Mouse (Mus musculus): Measurements from ENCODE around the gene Vps37d.

The Vps37d gene

GRCm38 (mm10) chr5:135077564-135078481 is at the start of gene Vps37d:
Gene Vps37d, minus strand, starts transcription at chr5:135078266.
- peak; percentile 96 for DNase-seq (ENCODE audit: low spot score)

- DNase-seq (ENCODE audit: low spot score), result no peak
Measured at GRCm38 (mm10) chr5:135127669-135128068, 49.6 kb upstream of the Vps37d start.

GRCm38 (mm10) chr5:135126121-135126520 is 48.1 kb upstream of the Vps37d start:
- DNase-seq (ENCODE audit: low spot score), result no peak

- peak; percentile 30 for DNase-seq (ENCODE audit: low spot score)
Measured at GRCm38 (mm10) chr5:135120753-135121152, 42.7 kb upstream of the Vps37d start.

- peak; percentile 84 for DNase-seq (ENCODE audit: low spot score)
Measured at GRCm38 (mm10) chr5:135118589-135119081, 40.6 kb upstream of the Vps37d start.

- DNase-seq (ENCODE audit: low spot score), result no peak
Measured at GRCm38 (mm10) chr5:135115241-135115640, 37.2 kb upstream of the Vps37d start.

- DNase-seq (ENCODE audit: low spot score), result no peak
Measured at GRCm38 (mm10) chr5:135113782-135114181, 35.7 kb upstream of the Vps37d start.

DNA sequence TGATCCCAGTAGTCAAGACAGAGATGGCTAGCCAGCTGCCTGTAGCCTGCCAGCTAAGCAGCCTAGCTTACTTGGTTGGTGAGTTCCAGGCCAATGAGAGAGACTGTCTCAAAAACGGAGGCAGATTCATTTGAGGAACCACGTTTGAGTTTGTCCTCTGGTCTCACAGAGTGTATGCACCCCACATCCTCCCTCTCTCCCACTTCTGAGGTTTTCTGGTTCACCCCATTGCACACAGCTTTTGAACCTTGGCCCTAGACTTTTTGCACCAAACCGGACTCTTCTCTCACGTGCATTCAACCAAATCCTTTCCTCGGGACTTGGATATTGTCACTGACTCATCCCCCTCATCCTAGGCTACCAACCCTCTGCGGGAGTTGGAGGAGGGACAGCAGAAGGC is 31.9 kb upstream of the Vps37d start:
- no peak for DNase-seq (ENCODE audit: low spot score)

DNA sequence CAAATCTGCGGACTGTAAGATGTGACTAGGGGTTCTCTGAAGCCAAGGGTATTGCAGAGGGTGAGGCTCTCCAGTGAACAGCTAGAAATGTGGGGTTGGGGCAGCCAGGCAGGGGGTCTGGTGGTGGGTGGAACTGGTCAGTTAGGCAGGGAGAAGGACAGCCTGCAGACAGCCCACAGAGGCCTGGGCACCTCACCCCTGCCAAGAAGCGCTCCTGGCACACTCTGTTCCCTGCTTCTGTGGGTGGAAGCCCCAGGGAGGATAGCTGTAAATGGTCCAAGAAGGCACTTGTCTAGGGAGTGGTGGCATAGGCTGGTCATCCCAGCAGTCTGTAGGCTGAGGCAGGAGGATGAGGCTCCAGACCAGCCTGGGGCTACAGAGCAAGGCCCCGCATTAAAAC is 31.4 kb upstream of the Vps37d start:
- DNase-seq (ENCODE audit: low spot score), result no peak

DNA sequence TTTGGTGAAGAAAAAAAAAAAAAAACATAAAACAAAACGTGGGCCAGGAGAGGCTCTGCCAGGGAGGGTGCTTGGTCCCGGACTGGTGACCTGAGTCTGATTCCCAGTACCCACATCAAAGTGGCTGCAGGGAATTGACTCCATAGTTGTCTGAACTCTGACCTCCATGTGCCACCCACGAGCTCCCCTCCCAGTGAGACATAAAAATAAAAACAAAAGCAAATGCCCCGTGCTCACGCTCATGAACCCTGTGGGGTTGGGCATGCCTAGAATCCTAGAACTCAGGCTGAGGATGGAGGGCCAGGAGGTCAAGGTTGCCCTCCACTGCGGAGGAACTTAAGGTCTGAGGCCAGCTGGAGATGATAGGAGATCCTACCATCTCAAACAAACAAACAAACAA is 31.0 kb upstream of the Vps37d start:
- no peak for DNase-seq (ENCODE audit: low spot score)

DNA sequence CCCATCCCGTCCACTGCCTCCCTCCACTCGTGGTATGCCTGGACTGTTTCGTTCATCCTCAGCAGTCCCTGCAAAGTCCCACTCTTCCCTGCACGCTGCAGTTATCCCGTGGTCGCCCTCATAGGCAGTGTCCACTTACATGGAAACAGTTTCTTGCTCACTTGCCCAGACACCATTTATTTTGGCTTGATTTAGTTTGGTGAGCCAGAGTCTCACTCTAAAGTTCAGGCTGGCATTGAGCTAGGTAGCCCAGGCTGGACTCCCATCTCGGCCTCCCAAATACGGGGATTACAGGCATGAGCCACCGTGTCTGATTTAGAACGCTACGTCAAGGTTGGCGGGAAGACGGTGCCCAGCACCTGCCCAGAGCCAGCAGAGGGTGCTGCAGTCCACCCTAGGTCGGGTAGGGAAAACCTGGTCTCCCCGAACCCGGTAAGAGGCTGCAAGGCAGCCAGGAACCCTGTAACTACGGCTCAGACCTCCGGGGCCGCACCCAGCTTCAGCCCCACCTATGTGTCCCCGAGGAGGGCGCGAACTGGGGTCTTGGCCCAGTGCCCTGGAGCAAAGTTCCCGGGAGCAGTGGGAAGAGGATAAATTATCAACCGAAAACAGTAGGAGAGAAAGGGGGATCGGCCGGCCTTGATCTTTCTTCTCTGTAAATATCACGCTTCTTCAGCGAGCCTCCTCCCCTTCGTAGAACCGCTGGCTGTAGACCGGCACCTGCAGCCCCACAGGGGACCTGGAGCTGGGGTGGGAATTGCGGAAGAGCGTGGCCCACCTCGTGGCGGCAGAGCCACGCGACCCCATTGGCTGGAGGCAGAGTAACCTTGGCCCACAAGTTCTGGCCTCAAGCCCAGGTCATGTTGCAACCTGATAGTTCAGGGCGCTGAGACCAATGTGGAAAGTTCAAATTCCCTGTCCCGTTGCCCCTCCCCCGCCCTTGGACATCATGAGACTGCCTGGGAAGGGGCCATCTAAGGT is 29.7 kb upstream of the Vps37d start:
- peak; percentile 72 for DNase-seq (ENCODE audit: low spot score)

- DNase-seq (ENCODE audit: low spot score), result peak; percentile 76
Measured at GRCm38 (mm10) chr5:135106758-135107256, 28.7 kb upstream of the Vps37d start.

GRCm38 (mm10) chr5:135103999-135104660 is 26.1 kb upstream of the Vps37d start:
- peak; percentile 49 for DNase-seq (ENCODE audit: low spot score)

GRCm38 (mm10) chr5:135100981-135101380 is 22.9 kb upstream of the Vps37d start:
- no peak for DNase-seq (ENCODE audit: low spot score)

- no peak for DNase-seq (ENCODE audit: low spot score)
Measured at GRCm38 (mm10) chr5:135089653-135090052, 11.6 kb upstream of the Vps37d start, which contains the start of gene Mlxipl. Gene Mlxipl, plus strand, starts transcription at chr5:135089890.

- DNase-seq (ENCODE audit: low spot score), result no peak
Measured at GRCm38 (mm10) chr5:135086871-135087270, 8.8 kb upstream of the Vps37d start.

DNA sequence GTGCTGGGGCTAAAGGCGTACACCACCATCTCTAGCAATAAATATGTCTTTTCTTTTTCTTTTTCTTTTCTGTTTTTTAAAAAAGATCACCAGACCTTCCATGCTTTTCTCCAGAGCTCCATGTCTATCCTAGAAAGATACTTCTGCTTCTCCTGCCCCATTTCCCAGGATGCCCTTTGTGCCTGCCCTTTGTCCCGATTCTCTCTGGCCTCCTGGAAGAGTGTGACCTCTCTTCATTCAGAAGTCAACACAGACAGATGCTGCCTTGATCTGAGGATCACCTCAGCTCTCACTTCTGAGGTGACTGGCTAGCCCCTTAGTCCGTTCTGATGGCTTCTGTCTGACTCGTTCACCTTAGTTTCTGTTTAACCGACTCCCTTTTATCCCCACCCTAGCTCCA is 2.5 kb upstream of the Vps37d start:
- DNase-seq (ENCODE audit: low spot score), result no peak

DNA sequence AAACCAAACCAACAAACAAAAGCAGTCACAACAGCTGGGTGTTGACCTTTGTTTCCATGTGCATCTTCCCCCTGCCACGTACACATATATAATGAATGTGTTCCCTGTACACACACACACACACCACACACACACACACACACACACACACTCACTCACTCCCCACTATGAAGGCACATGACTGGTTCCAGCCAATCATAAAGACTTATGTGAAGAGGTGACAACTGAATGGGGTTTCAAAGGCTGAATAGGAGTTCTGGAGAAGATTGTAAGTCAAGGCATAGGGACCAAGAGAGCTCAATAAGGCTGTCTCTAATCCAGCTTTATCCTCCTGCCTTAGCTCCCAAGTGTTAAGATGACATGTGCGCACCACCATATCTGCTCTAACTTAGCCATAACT is 1.5 kb upstream of the Vps37d start:
- no peak for DNase-seq (ENCODE audit: low spot score)

- no peak for DNase-seq (ENCODE audit: low spot score)
Measured at GRCm38 (mm10) chr5:135078482-135078810, 380 bp upstream of the Vps37d start.

- DNase-seq (ENCODE audit: low spot score), result peak; percentile 43
Measured at GRCm38 (mm10) chr5:135076931-135077505, 1.0 kb downstream of the Vps37d start.

DNA sequence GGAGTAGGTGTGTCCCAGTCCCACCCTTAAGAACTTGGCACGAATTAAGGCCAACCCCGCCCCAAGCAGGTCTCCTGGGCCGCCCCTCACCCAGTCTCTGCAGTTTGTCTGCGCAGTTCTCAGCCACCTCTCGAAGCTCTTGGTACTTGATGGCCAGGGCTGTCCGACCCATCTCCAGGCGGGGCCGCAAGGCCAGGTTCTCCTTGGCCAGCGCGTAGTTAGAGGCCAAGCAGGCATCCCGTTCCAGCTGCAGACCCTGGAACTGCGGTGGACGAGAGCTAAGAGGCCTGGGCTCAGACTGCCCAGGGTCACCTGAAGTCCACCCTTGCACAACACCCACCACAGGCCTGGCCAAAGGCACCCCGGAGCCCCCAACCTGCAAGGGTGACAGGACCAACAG is 1.7 kb downstream of the Vps37d start:
- no peak for DNase-seq (ENCODE audit: low spot score)
